Mouse (Mus musculus) gastrocnemius, postnatal 36 days (tissue): Measurements from ENCODE around the gene Bbc3. TPM values are rescaled to one million over a fixed set of nuclear protein-coding genes. Genes with fewer than 3 reads are reported as not detected.
"Not testable (repeated sequence)": the region's sequence is repeated elsewhere in the genome, so short reads cannot be mapped to it uniquely, and the experiment has no call there.

ENCODE experiments used
- DNase-seq, 2 experiments: peaks; one replicate each; pipeline ENCODE4 v3.0.0; 2022
- intact Hi-C: fragments of 180-260 bp; cut with DNase I; formaldehyde crosslinking; loops from one replicate; pipeline ENCODE4 v1.15.1; 2025
- total RNA-seq, 2 experiments: library from RNA; stranded (reverse); gene quantifications; 2 replicates each; pipeline ENCODE4 v1.2.3; 2021

The Bbc3 gene
- total RNA-seq, 2 experiments from 2014 or later = 1.4 to 2.2 TPM

DNA sequence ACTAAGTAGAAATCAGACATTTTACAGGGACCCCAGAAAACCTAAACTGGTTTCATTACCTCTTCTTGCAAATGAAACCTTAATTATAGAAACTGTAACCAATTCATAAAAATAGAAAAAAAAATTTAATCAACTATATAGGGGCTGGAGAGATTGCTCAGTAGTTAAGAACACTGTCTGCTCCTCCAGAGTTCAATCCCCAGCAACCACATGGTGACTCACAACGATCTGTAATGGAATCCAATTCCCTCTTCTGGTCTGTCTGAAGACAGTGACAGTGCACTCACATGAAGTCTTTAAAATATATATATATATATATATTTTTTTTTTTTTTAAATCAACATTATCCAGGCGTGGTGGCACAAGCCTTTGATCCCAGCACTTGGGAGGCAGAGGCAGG, 21.2 kb upstream of the Bbc3 start:
- intact Hi-C loops = no loop called here
- DNase-seq = no peak

DNA sequence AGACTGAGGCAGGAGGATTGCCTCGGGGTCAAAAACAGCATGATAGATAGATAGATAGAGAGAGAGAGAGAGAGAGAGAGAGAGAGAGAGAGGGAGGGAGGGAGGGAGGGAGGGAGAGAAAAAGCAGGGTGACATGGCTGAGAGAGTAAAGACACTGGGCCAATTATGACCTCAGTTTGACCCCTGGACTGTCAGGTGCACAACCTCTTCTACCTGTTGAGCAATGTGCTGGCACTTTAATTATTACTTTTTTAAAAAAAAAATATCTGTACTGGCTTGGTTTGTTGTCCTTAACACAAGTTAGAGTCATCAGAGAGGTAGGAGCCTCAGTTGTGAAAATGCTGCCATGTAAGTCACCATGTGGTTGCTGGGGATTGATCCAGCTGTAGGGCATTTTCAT, 20.4 kb upstream of the Bbc3 start:
- no peak for DNase-seq
- intact Hi-C loops = no loop called here

DNA sequence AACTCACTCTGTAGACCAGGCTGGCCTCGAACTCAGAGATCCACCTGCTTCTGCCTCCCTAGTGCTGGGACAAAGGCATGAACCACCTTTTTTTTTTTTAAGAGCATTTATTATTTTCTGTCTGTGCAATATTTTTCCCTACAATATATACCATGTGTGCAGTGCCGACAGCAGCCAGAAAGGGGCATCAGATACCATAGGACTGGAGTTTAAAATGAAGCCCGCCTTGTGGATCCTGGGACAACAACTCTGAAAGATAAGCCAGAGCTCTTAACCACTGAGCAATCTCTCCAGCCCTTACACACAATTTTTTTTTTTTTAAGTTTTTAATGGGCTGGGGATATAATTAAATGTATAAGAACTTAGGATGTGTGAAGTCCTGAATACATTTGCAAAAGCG, 13.8 kb upstream of the Bbc3 start:
- intact Hi-C loops = loop anchor here (1.0 to 10.0 kb wide), 4 partner anchors 33 to 320 kb away; partner anchors contain the start of gene Arhgap35
- DNase-seq = no peak

DNA sequence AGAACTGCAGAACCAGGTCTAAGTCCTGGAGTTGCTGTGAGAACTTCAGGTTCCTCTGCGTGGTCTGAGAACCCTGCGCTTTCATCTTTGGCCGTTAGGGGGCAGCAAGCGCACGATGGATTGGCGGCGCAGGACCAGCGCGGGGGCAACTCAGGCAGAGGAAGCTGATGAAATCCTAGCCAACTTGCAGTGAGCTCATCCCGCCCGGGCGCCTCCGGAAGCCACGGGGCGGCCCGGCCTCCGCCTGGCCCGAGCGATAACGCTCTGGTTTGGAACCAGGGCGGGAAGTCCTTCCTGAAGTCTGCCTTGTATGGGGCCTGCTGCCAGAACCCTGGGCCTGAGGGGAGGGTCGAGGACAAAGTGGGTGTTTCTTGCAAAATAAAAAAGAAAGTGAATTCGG, 13.4 kb upstream of the Bbc3 start:
- intact Hi-C loops = loop anchor here (1.0 to 10.0 kb wide), 4 partner anchors 32 to 320 kb away; partner anchors contain the start of gene Arhgap35
- peak; percentile 91 to 96 for DNase-seq

GRCm38 (mm10) chr7:16295321-16295900, 12.8 kb upstream of the Bbc3 start:
- intact Hi-C loops = loop anchor here (10.0 kb wide), 1 partner anchor 319 kb away; the partner anchor contains the start of gene Arhgap35
- peak; percentile 74 to 76 for DNase-seq

DNA sequence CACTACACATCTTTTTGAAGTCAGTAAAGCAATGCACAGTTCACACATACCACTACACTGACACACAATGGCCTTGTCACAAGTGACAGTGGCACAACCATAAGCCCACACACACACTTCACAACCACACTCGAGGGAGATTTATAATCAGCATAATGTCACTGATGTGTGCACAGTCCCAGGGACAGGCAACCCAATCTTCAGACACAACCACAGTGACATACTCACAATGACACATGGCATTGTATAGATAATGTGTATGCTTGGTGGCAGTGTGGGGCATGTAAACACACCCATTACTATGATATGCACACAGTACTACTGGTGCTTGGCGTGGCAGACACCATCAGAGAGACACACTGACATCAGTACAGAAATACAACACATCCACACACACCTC, 12.0 kb upstream of the Bbc3 start:
- intact Hi-C loops = loop anchor here (2.0 to 10.0 kb wide), 2 partner anchors 17 to 319 kb away; partner anchors contain the start of gene Arhgap35
- DNase-seq = no peak

DNA sequence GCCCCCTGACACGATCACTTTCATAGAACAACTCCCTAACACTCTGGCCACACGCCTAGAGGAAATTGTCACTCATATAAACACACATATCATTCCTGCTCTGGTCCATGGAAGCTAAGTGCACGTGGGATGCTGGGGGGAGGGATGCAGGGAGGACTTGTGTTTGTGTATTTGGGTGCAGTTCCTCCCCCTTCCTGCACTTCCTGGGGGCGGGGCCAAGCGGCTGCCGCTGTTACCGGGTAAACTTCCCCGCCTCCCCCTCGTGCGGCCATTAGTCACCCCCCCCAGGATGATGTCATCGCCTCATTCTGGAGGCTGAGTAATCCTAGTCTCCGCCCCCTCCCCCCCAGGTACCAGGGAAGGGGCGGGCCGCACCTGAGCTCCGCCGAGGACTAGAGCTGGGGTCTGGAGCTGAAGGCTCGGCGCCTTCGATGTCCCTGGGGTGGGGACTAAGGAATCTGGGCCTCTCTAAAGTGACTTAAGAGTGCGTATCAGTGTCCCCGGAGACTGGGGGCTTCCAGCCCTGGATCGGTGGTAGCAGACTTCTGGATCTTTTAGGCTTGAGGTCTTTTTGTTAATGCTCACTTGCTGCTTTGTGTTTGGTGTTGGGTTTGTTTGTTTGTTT, 11.3 kb upstream of the Bbc3 start:
- intact Hi-C loops = loop anchor here (2.0 to 10.0 kb wide), 2 partner anchors 16 to 318 kb away; partner anchors contain the start of gene Arhgap35
- peak; percentile 75 to 83 for DNase-seq

- DNase-seq = no peak
- intact Hi-C loops = loop anchor here (2.0 to 10.0 kb wide), 2 partner anchors 15 to 317 kb away; partner anchors contain the start of gene Arhgap35
These were observed 10.6 kb upstream of the Bbc3 start for GRCm38 (mm10) chr7:16297616-16298015.

GRCm38 (mm10) chr7:16298927-16299326, 9.3 kb upstream of the Bbc3 start:
- no peak for DNase-seq
- intact Hi-C loops = loop anchor here (10.0 kb wide), 1 partner anchor 316 kb away; the partner anchor contains the start of gene Arhgap35

DNA sequence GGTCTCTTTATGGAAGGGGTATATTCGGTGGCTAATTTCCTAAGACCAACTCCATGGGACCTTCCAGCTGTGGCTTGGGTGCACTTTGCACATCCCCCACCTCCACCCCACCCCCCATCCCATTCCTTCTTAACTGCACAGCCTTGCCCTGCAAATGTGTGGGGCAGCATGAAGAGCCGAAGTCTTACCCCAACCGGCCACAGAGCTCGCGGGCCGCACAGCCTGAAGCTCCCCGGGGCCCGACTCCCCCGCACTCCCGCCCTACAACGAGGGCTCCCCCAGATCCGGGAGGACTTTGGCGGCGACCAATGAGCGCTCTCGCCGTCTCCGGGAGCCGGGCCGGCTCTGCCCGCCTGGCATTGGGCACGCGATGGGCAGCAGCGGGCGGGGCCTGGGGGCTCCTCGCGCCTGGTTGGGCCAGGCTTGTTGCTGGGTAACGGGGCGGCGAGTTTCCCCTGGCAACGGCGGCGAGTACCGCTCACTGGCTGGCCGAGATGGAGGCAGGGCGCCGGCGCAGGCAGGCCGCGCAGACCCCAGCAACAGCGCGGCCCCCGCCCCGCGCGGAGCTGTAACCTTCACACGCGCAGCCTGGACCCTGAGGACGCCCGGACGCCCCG, 8.7 kb upstream of the Bbc3 start:
- DNase-seq = peak; percentile 74 to 85
- intact Hi-C loops = loop anchor here (10.0 kb wide), 1 partner anchor 315 kb away; the partner anchor contains the start of gene Arhgap35

GRCm38 (mm10) chr7:16307141-16307540, 1.1 kb upstream of the Bbc3 start:
- intact Hi-C loops = not testable (repeated sequence)

DNA sequence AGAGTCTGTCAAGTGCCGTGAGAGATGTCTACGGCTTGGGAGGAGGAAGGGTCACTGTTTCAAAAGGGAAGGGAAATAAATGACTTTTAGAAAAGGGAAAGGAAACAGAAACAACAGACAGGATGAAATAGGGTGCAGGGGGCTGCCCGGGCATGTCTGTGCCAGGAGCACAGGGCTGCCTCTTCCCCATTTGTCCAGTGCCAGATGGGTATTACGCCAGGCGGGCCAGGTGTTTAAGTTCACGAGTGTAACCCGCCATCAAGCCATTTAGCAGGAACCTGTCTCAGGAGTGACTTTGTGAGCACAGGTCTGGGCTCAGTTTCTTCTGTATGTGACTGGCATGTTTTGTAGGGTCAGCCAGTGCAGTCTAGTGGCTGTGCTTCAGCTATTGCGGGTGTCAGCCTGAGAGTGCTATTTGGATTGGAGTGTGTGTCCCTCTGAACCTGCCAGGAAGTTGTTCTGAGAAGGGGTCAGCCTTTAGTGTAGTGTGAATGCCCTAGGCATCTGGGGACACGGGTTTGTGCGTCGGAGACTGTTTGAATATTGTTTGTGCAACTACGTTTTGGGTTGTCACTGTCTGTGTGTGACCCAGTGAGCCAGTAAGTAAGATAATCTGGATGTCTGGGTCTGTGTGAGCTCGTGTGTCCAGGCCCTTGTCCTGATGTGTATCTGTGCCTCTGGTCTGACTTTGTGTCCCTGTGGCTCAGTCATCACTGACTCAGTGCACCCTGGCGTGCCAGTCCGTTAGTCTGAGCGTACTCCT, 543 bp downstream of the Bbc3 start:
- intact Hi-C loops = no loop called here
- DNase-seq = no peak

More at GRCm38 (mm10) chr7:16307141-16307540, 1.1 kb upstream of the Bbc3 start:
- DNase-seq = not testable (repeated sequence)

DNA sequence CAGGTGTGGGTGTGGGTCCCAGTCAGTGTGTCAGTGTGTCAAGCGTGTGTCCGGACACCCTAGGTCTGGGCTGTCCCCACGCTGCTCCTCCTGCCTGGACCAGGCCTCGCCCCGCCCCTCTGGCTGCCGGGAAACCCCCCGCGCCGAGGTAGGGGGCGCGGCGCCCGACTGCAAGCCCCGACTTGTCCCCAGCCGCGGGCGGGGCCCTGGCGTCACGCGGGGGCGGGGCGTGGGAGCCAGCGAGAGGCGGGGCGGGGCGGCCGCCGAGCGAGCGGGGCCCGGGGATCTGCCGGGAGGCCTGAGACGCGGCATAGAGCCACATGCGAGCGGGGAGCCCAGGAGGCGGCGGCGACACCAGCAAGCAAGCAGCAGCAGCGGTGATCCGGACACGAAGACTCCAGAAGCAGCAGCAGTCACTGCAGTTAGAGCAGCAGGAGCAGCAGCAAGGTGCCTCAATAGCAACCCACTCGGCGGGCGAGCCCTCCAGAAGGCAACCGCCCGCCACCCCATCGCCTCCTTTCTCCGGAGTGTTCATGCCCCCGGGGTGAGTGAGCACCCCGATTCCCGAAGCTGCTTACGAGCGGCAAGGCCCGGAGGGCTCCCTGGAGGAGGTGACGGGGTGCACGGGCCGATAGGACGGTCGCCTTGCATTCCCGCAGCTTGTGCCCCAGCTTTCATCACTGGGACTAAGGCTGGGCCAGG, 1.3 kb downstream of the Bbc3 start:
- peak; percentile 84 to 86 for DNase-seq
- intact Hi-C loops = loop anchor here (5.0 kb wide), 1 partner anchor 63 kb away; no protein-coding TSS in a partner anchor

GRCm38 (mm10) chr7:16310020-16310520, 1.9 kb downstream of the Bbc3 start:
- intact Hi-C loops = loop anchor here (5.0 kb wide), 1 partner anchor 62 kb away; no protein-coding TSS in a partner anchor
- peak; percentile 83 to 88 for DNase-seq

GRCm38 (mm10) chr7:16310521-16311452, 2.6 kb downstream of the Bbc3 start:
- intact Hi-C loops = loop anchor here (5.0 kb wide), 1 partner anchor 62 kb away; no protein-coding TSS in a partner anchor
- DNase-seq = no peak

GRCm38 (mm10) chr7:16311453-16312004, 3.3 kb downstream of the Bbc3 start:
- DNase-seq = no peak
- intact Hi-C loops = loop anchor here (2.0 to 5.0 kb wide), 2 partner anchors 15 to 61 kb away; no protein-coding TSS in a partner anchor

GRCm38 (mm10) chr7:16312011-16312671, 3.9 kb downstream of the Bbc3 start:
- intact Hi-C loops = loop anchor here (2.0 to 5.0 kb wide), 2 partner anchors 15 to 60 kb away; no protein-coding TSS in a partner anchor
- peak; percentile 30 to 54 for DNase-seq
